Mouse (Mus musculus) gastrocnemius, postnatal 4 days (tissue): ENCODE measurements around the gene Ctbs. TPM values are rescaled to one million over a fixed set of nuclear protein-coding genes. Genes with fewer than 3 reads are reported as not detected.
A peak's percentile ranks its signal among the peaks of the same experiment; 100 is the strongest.
"Not testable (repeated sequence)": the region's sequence is repeated elsewhere in the genome, so short reads cannot be mapped to it uniquely, and the experiment has no call there.

Source experiments
- DNase-seq, 2 experiments: peaks; one replicate each; pipeline ENCODE4 v3.0.0; 2021 to 2022; ENCODE audit warnings: low spot score in 2 of 2, mixed read lengths in 2 of 2
- total RNA-seq, 2 experiments: library from RNA; stranded (reverse); gene quantifications; 2 replicates each; pipeline ENCODE4 v1.2.3; 2021

The Ctbs gene
- total RNA-seq, 2 experiments from 2014 or later: 7.9 to 8.6 TPM

GRCm38 (mm10) chr3:146433063-146433462, 16.5 kb upstream of the Ctbs start:
- DNase-seq: not testable (repeated sequence)

DNA sequence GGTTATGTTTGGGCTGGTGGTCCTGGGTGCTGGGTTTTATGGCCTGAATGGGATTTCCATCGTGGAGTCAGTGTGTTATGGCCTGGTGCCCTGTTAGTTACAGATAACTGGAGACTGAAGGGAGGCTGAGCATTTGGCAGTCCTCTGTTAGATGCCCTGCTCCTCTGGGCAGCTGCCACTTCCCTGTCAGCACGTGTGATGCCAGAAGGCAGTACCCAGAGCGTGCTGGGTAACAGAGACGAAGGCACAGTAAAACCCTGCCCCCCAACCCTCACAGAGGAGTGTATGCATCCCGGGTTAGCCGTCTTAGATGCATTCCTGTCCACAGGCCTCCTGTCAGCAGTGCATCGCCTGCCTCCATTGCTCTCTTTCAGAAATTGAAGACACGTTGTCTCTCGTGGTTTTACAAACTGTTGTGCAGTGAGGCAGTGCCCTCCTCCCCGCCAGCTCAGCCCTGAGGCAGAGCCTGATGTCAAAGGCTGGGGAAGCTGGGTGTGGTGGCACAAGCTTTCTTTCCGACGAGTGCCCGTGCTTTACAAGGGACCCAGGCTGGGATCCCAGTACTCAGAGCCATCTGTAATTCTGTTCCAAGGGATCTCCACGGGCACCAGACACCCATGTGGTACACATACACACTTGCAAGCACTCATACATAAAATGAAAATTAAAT, 15.8 kb upstream of the Ctbs start:
- no peak for DNase-seq

DNA sequence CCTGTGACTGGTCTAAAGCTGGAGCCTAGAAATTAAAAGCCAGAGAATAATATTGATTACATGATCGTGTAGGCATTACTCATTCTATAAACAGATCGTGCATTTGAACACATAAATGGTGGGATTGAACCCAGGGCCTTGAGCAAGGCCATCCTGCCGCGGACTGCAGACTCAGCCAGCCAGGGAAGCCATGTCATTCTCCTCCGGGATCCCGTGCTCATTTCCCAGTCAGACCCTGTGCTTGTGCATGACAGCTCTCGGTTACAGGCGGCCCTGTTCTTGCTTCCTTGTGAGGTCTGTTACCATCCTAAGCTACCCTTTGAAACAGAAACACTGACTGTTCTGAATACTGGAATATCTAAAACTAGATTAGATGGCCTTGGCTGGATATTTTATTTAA, 14.9 kb upstream of the Ctbs start:
- no peak for DNase-seq

GRCm38 (mm10) chr3:146435533-146435932, 14.1 kb upstream of the Ctbs start:
- DNase-seq: no peak

DNA sequence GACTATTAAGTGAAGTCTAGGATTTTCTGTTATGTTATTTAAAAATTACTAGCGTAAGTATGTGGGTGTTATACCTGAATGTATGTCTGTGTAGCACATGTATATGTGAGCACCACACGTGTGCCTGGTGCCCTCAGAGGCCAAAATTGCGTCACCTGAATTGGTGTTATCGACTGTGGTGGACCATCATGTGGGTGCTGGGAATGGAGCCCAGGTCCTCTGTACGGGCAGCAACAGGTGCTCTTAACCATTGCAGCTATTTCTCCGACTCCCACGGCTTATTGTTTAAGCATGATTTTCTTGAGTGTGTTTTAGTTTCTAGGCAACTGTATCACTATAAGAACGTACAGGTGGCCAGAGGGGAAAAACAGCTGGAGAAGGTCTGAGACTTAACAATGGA, 13.5 kb upstream of the Ctbs start:
- no peak for DNase-seq

DNA sequence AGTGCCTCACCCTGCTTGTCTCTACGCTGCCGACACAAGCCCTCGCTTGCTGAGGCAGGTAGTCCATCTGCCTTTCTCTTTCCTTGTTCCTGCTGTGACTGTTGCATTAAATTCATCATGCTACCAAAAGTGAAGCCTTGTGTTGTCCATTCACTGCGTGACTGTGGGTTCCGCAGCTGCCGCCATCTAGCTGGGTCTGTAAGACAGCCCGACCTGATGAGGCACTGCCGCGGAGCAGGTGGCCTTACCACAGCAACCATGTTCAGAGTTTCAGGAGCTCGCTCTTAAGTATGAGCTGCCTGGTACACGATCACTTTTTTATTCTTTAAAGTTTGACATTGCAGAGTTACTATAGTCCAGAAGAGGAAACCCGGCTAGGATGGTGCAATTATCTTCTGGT, 9.6 kb upstream of the Ctbs start:
- DNase-seq: no peak

- DNase-seq: no peak
Observed at GRCm38 (mm10) chr3:146440422-146440821, 9.2 kb upstream of the Ctbs start.

DNA sequence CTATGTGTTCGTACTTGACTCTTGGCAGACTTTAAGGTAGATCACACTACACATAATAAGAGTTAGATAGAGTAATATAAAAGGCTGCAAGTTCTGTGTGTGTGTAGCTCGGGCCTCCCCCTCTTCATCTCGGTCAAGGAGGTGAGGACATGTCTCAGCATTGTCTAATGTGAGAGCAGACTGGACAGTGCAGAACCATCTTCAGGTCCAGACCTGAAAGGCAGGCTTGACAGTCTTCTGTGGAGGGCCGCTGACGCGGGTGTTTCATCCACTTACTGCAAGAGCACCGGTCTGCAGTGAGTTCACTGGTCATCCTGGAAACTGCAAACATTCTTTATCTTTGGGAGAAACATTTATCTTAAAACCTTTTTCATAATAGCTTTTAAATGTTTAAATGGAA, 7.1 kb upstream of the Ctbs start:
- DNase-seq: no peak

- no peak for DNase-seq
Observed at GRCm38 (mm10) chr3:146442936-146443335, 6.7 kb upstream of the Ctbs start.

DNA sequence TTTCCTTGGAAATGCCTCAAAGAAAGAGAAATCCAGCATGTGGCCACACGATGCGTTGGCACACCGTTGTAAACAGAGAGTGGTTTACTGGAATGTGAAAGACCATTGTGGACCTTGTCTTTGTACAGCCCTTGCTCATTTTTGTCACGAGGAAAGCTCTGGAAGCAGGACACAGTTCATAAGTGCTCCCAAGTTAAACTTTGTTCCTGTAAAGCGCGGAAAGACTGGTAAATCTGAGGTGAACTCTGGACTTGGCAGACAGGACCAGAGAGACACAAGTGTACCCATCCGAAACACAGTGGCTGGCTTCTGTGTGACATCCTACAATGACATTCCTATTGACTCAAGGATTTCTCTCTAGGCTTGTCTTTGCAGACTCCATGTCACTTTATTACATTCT, 6.2 kb upstream of the Ctbs start:
- DNase-seq: no peak

GRCm38 (mm10) chr3:146444880-146445279, 4.7 kb upstream of the Ctbs start:
- DNase-seq: no peak

GRCm38 (mm10) chr3:146447156-146447555, 2.4 kb upstream of the Ctbs start:
- DNase-seq: no peak

GRCm38 (mm10) chr3:146447598-146447997, 2.0 kb upstream of the Ctbs start:
- DNase-seq: no peak

DNA sequence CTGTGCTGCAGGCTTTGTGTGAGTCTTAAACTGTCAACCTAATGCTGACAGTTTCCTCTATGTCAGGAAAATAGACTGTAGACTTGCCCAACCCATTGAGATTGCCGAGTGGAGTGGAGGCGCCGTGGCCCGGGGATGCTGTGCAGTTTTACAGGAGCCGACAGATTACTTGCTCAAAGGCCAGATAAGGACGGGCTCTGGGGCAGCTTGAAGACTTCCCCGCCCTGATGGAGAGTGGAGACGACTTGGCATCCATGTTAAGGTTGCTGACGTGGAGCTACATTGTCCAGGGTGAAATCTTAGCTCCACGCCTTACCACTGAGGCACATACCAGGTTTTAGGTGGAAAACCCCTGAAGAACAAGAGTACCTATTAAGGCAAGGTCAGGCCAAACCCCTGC, 1.2 kb upstream of the Ctbs start:
- DNase-seq: no peak

DNA sequence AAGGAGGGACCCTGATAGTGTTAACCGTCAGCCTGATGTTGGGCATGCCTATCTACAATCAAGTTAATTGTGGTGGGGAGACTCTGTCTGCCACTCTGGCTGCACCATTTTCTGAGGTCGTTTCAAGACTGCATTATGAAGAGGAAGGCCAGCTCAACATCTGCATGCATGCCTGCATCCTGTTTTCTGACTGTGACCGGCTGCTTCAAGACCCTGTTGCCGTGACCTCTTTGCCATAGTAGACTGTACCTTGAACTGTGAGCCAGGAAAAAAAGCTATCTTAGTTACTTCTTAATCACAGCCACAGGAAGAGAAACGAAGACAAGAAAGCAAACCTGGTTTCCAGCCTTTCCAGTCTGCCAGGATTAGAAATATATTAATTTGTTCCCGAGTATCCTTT, 626 bp upstream of the Ctbs start:
- DNase-seq: no peak

GRCm38 (mm10) chr3:146450371-146450841, 811 bp downstream of the Ctbs start:
- DNase-seq: peak; percentile 88 to 93

DNA sequence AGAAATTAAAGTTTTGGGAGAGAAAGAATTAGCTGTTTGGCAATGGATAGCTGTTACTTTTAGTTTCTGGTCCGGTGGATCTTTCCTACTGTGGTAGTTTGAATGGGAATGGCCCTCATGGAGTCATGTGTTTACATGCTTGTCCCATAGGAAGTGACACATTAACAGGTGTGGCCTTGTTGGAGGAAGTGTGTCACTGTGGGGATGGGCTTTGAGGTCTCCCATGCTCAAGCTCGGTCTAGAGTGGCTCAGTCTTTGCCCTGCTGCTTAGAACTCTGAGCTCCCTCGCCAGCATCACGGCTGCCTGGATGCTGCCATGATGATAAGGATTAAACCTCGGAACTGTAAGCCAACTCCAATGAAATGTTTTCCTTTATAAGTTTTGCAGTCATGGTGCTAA, 1.8 kb downstream of the Ctbs start:
- no peak for DNase-seq

DNA sequence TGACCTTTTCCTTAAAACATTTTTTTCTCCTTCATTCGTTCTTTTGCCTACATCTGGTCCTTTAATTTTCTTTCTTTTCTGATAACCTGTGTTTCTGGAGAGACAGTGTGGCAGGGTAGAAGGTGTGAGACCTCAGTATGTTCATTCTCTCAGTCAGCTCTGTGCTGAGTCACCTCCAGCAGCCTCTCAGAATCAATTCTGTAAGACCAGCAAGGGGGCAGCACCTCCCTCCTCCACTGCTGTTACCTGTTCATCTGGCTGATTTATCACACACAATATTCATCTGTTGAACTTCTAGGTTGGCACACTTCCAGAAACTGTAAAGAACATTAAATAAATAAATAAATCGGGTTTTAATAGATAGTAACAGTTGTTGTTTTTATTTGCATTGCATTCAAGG, 13.3 kb downstream of the Ctbs start:
- no peak for DNase-seq

- DNase-seq: no peak
Observed at GRCm38 (mm10) chr3:146469226-146469625, 19.6 kb downstream of the Ctbs start.

GRCm38 (mm10) chr3:146472657-146473056, 23.1 kb downstream of the Ctbs start:
- DNase-seq: no peak

- no peak for DNase-seq
Observed at GRCm38 (mm10) chr3:146473741-146474140, 24.1 kb downstream of the Ctbs start.

DNA sequence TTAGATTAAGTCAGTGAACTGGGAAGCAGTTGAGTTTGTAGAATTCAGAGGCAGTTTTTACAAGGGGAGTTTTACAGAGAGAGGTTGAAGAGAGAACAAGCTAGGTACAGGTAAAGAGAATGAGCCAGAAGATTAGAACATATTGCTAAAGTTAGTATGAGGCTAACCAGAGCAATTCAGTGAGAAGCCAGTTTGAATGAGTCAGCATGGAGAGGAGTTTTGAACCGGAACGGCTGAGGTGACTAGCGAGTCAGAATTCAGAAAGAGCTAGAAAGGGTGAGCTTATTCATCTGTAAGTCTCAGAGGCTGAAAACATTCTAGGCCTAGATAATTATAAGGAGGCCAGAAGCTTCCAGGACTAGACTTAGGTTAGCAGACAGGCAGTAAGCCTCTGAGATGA, 24.8 kb downstream of the Ctbs start:
- no peak for DNase-seq

DNA sequence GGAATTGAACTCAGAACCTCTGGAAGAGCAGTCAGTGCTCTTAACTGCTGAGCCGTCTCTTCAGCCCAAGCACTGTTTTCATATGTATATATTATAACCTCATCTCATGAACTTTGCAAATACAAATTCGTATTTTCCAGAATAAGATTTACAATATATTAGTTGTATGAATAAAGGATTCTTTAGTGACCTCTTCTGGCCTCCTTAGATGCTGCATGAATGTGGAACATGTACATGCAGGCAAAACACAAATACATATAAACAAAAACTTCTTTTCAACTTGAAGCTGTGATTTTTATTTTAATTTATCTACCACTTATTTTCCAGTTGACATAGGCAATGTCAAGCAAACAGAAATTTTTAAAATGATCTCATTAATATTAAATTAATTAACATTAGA, 32.4 kb downstream of the Ctbs start:
- DNase-seq: no peak

DNA sequence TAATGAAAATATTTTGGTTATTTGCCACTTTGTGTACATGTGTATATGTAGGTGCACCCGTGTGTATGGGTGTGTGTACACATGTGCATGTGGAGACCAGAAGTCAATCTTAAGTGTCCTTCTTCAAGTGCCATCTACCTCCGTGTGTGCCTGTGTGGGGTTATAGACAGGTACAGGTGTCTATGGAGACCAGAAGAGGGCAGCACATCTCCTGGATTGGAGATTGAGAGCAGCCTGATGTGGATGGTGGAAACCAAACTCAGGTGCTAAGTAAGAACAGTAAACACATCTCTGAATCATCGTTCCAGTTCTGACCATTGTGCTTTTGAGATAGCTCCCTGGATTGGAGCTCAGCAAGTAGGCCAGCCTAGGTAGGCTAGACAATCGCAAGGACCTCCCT, 36.9 kb downstream of the Ctbs start:
- no peak for DNase-seq
